Mouse (Mus musculus): Measurements from ENCODE around the gene Poc1a.

DNA sequence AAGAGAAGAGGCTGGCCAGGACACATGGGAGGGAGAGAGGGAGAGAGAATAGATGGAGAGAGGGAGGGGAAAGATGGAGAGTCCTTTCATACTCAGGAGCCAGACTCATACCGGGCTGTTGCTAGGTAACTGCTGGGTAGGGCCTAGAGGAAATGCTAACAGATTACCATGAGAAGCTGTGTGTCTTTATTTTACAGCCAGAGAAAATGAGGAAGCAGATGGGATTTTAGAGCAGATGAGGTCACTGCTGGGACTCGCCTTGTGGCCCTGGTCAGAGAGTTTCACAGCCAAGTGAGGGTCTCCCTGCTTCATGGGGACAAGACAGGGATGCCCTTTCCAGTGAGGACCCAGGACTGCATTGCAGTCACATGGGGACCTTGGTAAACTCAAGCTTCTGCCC lies 11.0 kb upstream of the Poc1a start:
- TF ChIP-seq CTCF (IDR thresholded peaks at IDR 0.05; ENCODE audit: control insufficient read depth, insufficient read depth, insufficient replicate concordance, low read depth, low read length) (no peak), POLR2A (IDR thresholded peaks at IDR 0.05; ENCODE audit: control insufficient read depth, low read depth, low read length) (no peak)
